Mouse (Mus musculus) adrenal gland, adult (tissue): ENCODE measurements around the gene Knop1.

ENCODE experiments used
- DNase-seq, 2 experiments: peaks; one replicate each; pipeline ENCODE4 v3.0.0; 2022 to 2023; ENCODE audit warnings: low spot score in 1 of 2; ENCODE audit not compliant: inconsistent age in 2 of 2

Knop1 gene

GRCm38 (mm10) chr7:118801791-118802190 lies 54.3 kb downstream of the Knop1 start:
- DNase-seq = no peak

- DNase-seq = no peak
These were observed 55.8 kb downstream of the Knop1 start for GRCm38 (mm10) chr7:118800112-118800734.

GRCm38 (mm10) chr7:118798105-118798570 lies 57.9 kb downstream of the Knop1 start:
- peak in 1 of 2 experiments; percentile 36 for DNase-seq

GRCm38 (mm10) chr7:118797600-118797999 lies 58.5 kb downstream of the Knop1 start:
- DNase-seq = peak in 1 of 2 experiments; percentile 46

- DNase-seq = no peak
These were observed 59.2 kb downstream of the Knop1 start for GRCm38 (mm10) chr7:118796838-118797237.

GRCm38 (mm10) chr7:118795779-118796178 lies 60.3 kb downstream of the Knop1 start:
- no peak for DNase-seq

GRCm38 (mm10) chr7:118793899-118794298 lies 62.2 kb downstream of the Knop1 start:
- DNase-seq = no peak
